Mouse (Mus musculus): ENCODE results near the gene Nup160.
A peak's percentile ranks its signal among the peaks of the same experiment; 100 is the strongest.

Gene Nup160

GRCm38 (mm10) chr2:90677007-90677406 lies at the start of gene Nup160:
Gene Nup160 (plus strand): TSS chr2:90677215.
- no peak for DNase-seq (ENCODE audit: low read depth, low spot score)

DNA sequence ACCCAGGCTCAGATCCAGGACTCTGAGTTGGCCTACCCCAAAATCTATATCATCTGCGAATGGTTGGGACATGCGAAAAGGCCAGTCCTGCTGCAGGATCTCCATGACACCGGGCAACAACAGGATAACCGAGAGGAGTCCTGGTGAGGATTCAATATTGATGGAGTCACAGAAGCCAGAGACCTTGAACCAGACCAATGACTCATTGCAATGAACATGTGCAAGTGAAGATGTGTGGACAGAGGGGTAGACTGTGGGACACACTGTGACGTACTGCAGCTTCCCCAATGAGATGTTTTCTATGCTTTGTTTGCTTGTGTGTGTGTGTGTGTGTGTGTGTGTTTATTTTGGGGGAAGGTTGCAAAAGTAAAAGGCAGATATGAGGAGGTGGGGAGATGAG lies 48.8 kb upstream of the Nup160 start:
- no peak for DNase-seq (ENCODE audit: low read depth, low spot score)

GRCm38 (mm10) chr2:90629552-90629951 lies 47.5 kb upstream of the Nup160 start:
- DNase-seq (ENCODE audit: low read depth, low spot score): no peak

DNA sequence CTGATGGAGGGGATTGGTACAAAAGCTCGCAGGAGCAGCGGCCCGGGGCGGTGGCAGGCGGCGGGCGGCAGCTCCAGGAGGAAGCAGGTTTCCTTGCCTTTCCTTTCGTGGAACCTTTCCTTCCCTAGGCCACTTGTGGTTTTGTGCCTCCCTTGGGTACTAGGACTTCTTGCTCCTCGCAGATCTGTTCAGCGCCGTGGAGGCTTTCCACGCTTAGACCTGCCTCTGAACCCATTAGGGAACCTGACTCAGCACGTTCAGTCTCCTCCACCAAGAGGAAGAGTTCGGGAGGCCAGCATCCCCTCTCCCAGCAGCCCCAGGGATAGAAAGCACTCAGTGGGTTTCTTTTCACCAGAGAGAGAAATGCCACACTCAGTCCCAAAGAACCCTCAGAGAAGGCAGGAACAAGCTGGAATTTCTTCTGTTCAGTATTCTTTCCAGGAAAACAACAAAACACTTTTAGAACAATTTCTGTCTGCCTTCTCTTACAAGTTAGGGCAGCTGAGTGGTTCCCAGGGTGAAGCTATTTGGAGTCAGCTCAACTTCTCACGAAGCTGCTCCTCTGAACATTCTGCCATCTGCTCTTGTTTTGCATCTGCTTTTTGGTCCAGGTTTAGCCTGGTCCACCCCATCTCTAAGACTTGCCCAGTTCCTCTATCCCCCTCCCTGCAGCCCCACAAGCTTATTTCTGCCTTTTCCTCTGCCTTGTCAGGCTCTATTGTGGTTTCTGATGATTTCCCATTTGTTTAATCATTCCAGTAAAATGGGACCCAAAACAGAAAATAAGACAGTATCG lies 44.9 kb upstream of the Nup160 start:
- no peak for DNase-seq (ENCODE audit: low read depth, low spot score)

- DNase-seq (ENCODE audit: low read depth, low spot score): no peak
Observed at GRCm38 (mm10) chr2:90634671-90635070, 42.3 kb upstream of the Nup160 start.

GRCm38 (mm10) chr2:90635085-90635723 lies 41.8 kb upstream of the Nup160 start:
- DNase-seq (ENCODE audit: low read depth, low spot score): no peak

DNA sequence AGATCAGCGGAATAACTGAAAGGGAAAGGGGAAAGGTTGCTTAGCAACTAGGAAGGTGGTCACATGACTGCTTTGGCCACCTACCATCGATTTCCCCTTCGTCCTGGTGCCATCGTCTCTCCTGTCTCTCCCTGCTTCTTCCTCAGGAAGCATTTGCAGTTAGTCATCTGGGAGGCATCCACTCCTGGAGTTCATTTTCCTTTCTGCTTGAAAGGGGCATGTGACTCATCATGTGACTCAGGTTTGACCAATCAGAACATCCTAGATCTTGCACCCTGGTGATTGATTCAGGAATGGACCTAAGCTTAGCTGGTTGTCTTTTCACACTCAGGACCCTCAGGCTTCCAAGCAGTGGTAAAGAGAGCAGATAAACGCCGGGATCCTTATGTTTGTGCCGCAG lies 40.2 kb upstream of the Nup160 start:
- no peak for DNase-seq (ENCODE audit: low read depth, low spot score)

DNA sequence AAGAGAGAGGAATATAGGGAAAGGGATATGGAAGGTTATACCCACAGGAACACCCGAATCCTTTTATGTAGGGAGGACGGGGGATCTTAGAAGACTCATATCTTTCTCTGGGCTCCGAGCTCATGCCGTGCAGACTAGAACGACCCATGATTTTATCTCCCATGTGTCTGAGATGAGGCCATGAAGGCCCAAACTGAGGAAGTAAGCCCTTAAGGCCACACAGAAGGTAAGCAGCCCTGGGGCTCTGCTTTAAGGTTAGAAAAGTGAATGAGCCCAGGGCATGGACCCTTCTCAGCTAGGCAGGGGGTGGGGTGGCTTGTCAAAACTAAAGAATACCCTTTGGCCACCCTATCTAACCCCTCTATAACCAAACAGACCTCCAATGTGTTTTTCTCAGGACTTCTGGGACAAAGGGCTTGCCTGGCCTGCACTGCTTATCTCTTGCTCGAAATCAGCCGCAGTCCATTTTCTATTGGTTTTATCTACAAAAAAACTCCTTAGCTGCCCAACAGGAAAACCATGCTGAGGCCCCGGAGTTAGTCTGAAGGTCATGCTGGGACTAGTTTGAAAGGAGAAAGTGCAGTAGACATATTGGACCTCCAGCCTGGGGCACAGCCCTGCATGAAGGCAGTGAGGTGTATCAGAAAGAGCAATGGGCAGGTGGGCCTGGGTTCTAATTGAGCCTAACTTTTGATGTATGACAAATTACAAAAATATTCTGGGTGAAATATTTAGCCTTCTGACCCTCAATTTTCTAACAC lies 37.8 kb upstream of the Nup160 start:
- DNase-seq (ENCODE audit: low read depth, low spot score): no peak

DNA sequence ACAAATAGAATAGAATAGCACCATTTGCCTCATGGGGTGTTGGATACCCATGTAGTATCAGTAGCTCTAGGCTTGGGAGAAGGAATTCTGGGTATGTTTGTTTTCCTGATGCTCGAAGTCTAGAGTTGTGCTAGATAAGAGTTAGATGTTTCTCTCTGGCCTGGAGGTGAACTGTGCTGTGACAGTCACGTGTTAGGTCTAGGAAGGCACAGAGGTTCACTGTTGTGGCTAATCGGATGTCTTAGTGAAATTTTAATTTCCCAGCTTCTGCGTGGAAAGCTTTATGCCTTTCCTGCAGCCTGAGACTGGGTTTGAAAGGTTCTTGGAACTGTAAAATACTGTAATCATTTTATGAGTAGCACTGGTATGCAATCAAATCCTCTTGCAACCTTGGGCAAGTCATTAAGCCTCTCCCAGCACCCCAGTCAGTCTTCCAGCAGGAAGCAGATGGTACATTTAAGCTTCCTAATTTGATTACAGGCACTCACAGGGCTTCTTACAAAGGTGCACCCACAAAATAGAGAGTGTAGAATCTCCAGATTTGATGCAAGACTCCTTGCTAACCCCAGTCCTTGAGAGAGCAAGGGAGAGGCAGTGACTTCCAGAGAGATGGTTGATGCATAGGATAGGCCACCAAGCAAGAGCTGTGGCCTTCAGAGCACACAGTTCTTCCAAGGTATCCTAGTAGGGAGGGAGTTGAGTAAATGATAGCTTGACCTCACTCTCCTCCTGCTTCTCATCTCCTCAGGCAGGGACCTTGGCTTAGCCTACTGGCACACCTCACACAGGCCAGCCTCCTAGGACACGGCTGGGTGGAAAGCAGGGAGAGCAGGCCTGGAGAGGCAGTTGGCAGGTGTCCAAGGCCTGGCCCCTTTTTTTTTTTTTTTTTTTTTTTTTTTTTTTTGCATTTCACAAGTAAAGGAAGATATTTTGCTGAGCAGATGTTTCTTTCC lies 37.0 kb upstream of the Nup160 start:
- no peak for DNase-seq (ENCODE audit: low read depth, low spot score)

DNA sequence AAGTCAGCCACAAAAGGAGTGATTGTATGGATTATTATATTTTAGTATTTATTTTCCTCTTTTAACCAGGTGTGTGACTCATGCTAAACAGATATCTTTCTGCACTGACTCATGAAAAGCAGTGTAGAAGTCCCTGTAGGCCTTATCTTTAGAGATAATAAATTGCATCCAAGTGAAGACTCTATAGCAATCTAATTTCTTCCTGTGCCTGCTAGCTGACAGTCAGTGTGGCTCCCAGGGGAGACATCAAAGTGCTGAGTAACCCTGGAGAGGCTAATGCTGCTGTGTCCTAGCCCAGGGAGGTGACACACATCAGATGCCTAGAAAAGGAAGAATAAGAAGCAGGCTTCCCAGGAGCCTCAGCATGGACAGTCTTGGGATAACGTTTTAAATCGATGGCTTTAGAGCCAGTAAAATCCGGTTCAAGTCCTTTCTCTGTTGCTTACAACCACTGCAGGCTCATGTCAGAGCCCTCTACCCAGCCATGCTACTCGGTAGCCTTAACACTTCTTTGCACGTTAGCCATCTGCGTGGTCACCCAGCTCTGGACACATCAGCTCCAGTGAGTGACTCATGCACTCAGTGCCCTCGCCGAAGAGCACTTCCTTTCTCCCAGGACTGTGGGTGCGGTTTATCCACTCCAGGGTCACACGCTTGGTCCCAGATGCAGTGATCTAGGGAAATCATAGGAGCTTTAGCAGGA lies 35.9 kb upstream of the Nup160 start:
- DNase-seq (ENCODE audit: low read depth, low spot score): peak; percentile 20

- no peak for DNase-seq (ENCODE audit: low read depth, low spot score)
Observed at GRCm38 (mm10) chr2:90641710-90642039, 35.3 kb upstream of the Nup160 start.

- no peak for DNase-seq (ENCODE audit: low read depth, low spot score)
Observed at GRCm38 (mm10) chr2:90647084-90647483, 29.9 kb upstream of the Nup160 start.

GRCm38 (mm10) chr2:90649405-90649804 lies 27.6 kb upstream of the Nup160 start:
- no peak for DNase-seq (ENCODE audit: low read depth, low spot score)

DNA sequence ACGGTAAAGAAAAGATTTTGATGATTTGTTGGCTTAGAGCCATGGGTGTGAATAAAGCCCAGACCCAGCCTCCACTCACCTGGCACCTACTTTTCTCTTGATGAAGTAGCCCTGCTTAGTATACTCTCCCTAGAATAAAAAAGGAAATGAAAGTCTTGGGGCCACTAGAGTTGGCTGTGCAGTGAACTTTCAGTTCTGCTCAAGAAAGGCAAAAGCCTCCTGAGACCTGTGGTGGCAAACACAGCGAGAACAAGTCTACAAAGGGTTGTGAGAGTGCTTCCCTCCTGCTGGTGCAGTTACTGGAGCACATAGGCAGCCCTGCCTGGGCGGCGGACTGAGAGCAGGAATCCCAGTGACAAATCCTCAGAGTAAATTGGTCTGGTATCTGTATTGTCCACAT lies 27.1 kb upstream of the Nup160 start:
- DNase-seq (ENCODE audit: low read depth, low spot score): no peak

DNA sequence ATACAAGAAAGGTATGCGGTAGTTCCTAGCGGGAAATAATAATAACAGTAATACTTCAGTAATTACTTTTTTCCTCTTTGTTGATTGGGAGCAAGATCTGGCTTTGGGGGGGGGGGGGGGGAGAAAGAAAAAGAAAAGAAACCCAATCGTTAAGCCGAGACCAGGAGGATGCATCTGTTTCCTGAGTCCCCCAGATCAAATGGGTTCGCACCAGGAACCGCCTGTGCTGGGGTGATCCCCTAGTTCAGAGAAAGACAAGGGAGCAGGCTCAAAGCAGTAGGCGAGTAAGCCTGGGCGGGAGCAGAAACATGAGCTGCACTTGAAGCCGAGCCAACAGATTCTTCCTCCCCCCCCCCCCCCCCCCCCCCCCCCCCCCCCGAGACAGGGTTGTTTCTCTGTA lies 24.9 kb upstream of the Nup160 start:
- no peak for DNase-seq (ENCODE audit: low read depth, low spot score)

DNA sequence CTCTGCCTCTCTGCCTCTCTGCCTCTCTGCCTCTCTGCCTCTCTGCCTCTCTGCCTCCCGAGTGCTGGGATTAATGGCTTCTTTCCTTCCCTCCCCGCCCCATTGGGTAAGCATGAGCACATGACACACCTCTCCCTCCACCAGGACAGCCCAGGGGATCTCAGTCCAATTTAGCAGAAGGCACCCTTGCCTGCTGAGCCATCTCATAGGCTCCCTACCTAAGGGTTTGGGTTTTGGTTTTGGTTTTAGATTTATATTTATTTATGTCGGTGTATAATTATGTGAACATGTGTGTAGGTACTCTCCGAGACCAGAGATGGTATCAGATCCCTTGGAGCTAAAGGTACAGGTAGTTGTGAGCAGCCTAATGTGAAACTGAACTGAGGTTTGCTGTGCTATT lies 24.0 kb upstream of the Nup160 start:
- DNase-seq (ENCODE audit: low read depth, low spot score): no peak

DNA sequence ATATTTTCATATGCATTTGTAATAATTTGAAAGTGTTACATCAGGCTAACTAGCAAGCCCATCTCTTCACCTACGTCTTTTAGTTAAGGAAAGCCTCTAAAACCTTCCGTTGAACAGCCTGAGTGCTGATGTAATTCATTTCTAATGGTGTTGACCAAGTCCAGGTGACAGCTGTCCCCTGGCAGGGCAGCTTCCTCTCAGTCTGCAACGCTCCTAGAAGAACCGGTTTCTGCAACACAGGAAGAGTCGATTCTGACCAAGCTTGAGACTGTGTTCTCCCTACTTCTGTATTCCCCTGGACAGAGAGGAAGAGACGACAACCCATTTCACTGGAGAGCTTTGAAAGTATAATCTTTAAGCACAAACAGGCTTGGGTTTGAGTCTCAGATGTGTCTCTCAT lies 21.6 kb upstream of the Nup160 start:
- no peak for DNase-seq (ENCODE audit: low read depth, low spot score)

DNA sequence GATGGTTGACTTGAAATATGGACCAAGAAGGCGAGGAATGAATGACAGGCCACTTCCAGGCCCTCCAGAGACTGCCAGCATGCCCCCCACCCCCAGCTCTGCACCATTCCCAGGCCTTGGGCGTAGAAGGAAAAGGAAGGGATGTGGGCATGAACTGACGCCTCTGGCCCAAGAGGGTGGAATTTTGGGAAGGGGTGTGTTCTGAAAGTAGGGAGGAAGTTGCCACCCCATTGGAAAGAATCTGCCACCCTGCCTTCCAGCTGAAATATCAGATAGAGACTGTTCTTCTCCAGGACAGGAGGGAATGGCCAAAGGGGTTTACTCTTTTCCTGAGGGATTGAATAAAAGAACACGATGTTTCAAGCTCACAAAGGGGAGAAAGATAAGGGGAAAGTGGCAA lies 18.4 kb upstream of the Nup160 start:
- DNase-seq (ENCODE audit: low read depth, low spot score): no peak

GRCm38 (mm10) chr2:90659016-90659415 lies 18.0 kb upstream of the Nup160 start:
- no peak for DNase-seq (ENCODE audit: low read depth, low spot score)

DNA sequence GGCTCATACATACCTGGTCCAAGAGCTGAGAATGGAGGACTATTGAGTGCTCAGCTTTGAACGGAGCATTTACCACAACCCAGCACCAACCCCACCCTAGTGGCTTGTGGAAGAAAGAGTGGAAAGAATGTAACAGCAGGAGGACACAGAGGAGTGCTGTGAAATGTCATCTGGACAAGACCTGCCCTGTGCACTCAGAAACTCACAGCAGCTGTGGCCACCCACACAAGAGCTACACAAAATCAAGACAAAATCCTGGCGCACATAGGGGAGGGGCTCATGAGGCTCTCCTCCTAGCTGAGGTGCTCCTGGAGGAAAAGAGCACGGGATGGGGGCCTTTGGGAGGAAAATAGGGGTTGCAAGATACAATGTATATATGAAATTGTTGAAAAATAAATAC lies 17.4 kb upstream of the Nup160 start:
- DNase-seq (ENCODE audit: low read depth, low spot score): no peak

DNA sequence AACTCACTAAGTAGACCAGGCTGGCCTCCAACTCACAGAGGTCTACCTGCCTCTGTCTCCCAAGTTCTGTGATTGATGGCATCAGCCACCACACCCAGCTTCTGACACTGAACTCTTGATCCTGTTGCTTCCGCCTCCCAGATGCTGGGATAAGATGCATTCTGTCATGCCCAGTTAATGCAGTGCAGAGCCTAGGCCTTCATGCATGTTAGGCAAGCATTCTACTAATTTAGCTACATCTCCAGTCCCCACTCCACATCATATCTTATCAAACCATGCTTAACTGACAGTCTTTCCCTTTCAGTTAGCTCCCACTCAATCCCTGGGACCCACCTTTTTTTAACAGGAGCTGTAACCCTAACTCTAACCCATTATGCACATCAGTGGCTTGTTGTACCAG lies 16.1 kb upstream of the Nup160 start:
- no peak for DNase-seq (ENCODE audit: low read depth, low spot score)

All from mesoderm, embryonic 11.5 days (tissue).